Mouse (Mus musculus) midbrain, embryonic 13.5 days (tissue): ENCODE measurements at regions not wholly inside any gene's neighbourhood (a gene's known extent, or its start where the extent isn't known, plus 50 kb on each side); places are given as distances from the start of the nearest gene placed in this dataset.

ENCODE experiments used
- ATAC-seq: fragments of 200-750 bp; cut with Nextera tagmentation; 2 replicates; pipeline ENCODE4 v1.8.0; 2017; ENCODE audit warnings: mild to moderate bottlenecking, moderate TSS enrichment, moderate library complexity
- H3K27ac ChIP-seq: fragments of 300-500 bp; sonication (generic); 2 replicates; pipeline ENCODE4 v1.5.1; 2015; ENCODE audit warnings: inconsistent platforms, mild to moderate bottlenecking, moderate library complexity
- H3K27me3 ChIP-seq: fragments of 300-500 bp; sonication (generic); 2 replicates; pipeline ENCODE4 v1.6.1; 2015; ENCODE audit warnings: mild to moderate bottlenecking, inconsistent platforms
- H3K36me3 ChIP-seq: fragments of 300-500 bp; sonication (generic); 2 replicates; pipeline ENCODE4 v1.6.1; 2015; ENCODE audit warnings: mild to moderate bottlenecking, inconsistent platforms
- H3K4me1 ChIP-seq: fragments of 300-500 bp; sonication (generic); replicated peaks from 2 replicates; pipeline ENCODE4 v1.6.1; 2015; ENCODE audit warnings: inconsistent platforms
- H3K4me2 ChIP-seq: fragments of 300-500 bp; sonication (generic); replicated peaks from 2 replicates; pipeline ENCODE4 v1.6.1; 2015; ENCODE audit warnings: moderate library complexity, mild to moderate bottlenecking, inconsistent platforms
- H3K4me3 ChIP-seq: fragments of 300-500 bp; sonication (generic); replicated peaks from 2 replicates; pipeline ENCODE4 v1.5.1; 2015; ENCODE audit warnings: mild to moderate bottlenecking, inconsistent platforms
- H3K9ac ChIP-seq: fragments of 300-500 bp; sonication (generic); replicated peaks from 2 replicates; pipeline ENCODE4 v1.6.1; 2015; ENCODE audit warnings: mild to moderate bottlenecking, inconsistent platforms
- H3K9me3 ChIP-seq: fragments of 300-500 bp; sonication (generic); 2 replicates; pipeline ENCODE4 v1.6.1; 2016; ENCODE audit warnings: mild to moderate bottlenecking, inconsistent platforms
- WGBS: fragments of 180-500 bp; shearing (Covaris S2); methylation state at CpG from one replicate; pipeline ENCODE4 v1.1.7; 2015; 5-methylcytosine and 5-hydroxymethylcytosine counted together

DNA sequence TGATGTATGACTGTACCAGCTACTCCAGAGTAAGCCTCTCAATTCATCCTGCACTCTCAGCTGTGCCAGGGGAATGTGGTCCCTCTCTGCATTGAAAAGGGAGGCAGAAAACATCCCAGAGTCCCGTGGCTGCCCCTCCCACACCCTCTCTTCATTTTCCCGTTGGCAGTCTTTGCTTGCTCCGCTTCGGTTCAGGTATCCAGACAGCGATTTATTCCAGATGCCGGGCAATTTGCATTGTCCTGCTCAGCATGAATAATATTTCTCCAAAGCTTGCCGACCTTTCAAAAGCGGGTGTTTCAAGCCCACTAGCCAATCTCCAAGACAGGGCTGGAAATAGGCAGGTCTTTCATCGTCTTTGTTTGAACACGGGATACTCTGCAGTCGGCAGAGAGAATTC, 220.5 kb upstream of the Ntm start:
- Histone ChIP-seq H3K9ac (no peak overlapping the region), H3K4me1 (peaks cover 15% of the 10 kb centered on the region), H3K4me2 (no peak overlapping the region), H3K9me3 (no peaks in the 10 kb centered on the region), H3K27ac (no peak overlapping the region), H3K27me3 (no peaks in the 10 kb centered on the region), H3K4me3 (no peak overlapping the region), H3K36me3 (no peaks in the 10 kb centered on the region)
- 73% methylated on average over 11 of the region's 11 CpGs for WGBS
- ATAC-seq: no peak

DNA sequence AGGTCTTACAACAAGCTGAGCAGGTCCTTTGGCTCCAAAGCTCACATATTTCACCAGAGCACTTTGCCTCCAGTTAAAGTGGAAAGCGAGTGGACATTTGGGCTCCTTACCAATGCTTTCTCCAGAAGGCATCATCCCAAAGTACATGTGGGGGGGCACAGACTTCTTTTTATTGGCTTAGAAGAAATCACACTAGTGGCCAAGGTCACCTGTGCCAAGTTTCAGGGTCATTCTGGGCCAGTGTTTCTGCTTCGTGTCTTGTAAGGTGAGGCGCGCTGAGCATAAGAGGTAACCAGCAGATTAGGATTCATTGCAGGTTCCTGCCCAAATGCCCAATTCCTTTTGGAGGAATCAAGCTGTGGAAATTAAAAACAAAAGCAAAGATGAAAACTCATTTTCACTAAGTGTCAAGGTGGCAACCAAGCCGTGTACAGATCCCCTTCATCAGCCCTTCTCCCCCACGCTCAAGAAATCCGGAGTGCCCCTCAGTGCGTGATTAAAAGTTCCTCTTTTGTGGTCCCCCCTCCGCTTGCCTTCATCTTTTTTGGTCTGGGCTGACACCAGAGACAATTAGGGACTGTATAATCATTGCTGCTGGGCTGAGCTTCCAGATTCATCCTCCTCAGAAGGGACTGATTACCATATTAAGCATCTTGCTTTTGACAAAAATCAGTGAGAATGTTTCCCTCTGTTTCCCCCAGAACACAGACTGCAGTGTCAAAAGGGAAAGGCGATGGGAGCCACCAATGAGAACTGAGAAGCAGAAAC, 222.2 kb upstream of the Ntm start:
- no peak for ATAC-seq
- Histone ChIP-seq H3K4me2 (no peak overlapping the region), H3K36me3 (no peaks in the 10 kb centered on the region), H3K27me3 (no peaks in the 10 kb centered on the region), H3K27ac (no peak overlapping the region), H3K9ac (no peak overlapping the region), H3K9me3 (no peaks in the 10 kb centered on the region), H3K4me3 (no peak overlapping the region), H3K4me1 (peaks cover 15% of the 10 kb centered on the region)
- 61% methylated on average over 10 of the region's 10 CpGs for WGBS

DNA sequence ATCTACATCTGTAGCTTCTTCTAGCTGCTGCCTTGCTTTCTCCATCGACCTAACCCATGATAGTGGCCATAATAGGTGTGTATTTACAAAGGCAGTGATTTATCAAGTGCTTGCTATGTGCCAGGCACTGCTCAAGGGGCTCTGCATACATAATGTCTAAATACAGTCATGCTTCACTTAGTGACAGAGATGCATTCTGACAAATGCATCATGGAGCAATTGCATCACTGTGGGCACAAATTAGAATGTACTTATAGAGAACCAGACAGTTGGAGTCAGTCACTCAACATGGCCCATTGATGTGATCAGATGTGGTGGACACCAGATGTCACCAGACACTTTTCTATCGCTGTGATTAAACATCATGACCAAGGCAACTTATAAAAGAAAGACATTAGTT, 223.3 kb upstream of the Ntm start:
- 78% methylated on average over 2 of the region's 2 CpGs for WGBS
- H3K9ac ChIP-seq: no peak overlapping the region
- no peaks in the 10 kb centered on the region for H3K9me3 ChIP-seq
- no peak overlapping the region for H3K4me3 ChIP-seq
- no peak overlapping the region for H3K4me2 ChIP-seq
- H3K36me3 ChIP-seq: no peaks in the 10 kb centered on the region
- H3K27ac ChIP-seq: no peak overlapping the region
- H3K4me1 ChIP-seq: peaks cover 15% of the 10 kb centered on the region
- no peaks in the 10 kb centered on the region for H3K27me3 ChIP-seq
- no peak for ATAC-seq

DNA sequence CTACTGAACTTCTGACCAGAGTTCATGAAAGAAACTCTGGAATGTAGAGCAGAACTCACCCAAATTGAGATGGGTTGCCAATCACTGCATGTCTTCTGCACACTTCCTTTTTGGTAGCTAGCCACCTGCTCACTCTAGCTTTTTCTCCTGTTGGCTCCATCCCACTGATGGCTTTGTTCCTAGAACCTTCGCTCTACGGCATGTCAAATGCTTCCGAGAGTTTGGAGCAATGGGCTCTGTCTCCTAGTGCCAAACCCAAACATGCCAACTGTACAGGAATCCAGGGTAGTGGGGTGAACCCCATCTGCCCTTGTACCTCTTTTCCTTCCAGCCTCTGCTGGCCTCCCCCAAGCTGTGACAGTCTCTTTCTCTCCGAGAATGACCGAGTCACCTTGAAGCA, 227.1 kb upstream of the Ntm start:
- H3K36me3 ChIP-seq: no peaks in the 10 kb centered on the region
- no peak overlapping the region for H3K9ac ChIP-seq
- H3K4me2 ChIP-seq: no peak overlapping the region
- peaks cover 10% of the 10 kb centered on the region for H3K4me1 ChIP-seq
- 97% methylated on average over 5 of the region's 5 CpGs for WGBS
- no peaks in the 10 kb centered on the region for H3K27me3 ChIP-seq
- no peak for ATAC-seq
- H3K27ac ChIP-seq: no peak overlapping the region
- H3K4me3 ChIP-seq: no peak overlapping the region
- H3K9me3 ChIP-seq: no peaks in the 10 kb centered on the region

DNA sequence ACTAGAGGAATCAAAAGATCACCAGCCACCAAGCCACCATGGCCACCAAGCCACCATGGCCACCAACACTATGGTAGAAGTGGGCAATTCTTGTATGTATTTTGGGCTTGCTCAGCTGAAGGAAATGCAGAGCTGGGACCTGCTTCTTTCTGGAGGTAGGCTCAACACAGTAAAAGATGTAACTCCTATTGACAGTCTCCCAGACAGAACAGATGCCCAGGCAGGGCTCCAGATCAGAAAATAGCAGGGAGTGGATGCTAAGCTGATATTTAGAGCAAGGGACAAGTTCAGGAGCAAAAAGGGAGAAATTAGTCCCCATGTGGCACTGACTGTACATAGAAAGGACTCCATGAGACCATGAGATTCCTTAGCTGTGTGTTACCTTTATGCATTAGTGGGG, 228.2 kb upstream of the Ntm start:
- H3K9ac ChIP-seq: no peak overlapping the region
- no peak overlapping the region for H3K27ac ChIP-seq
- ATAC-seq: no peak
- H3K4me3 ChIP-seq: no peak overlapping the region
- H3K27me3 ChIP-seq: no peaks in the 10 kb centered on the region
- no peaks in the 10 kb centered on the region for H3K36me3 ChIP-seq
- H3K9me3 ChIP-seq: no peaks in the 10 kb centered on the region
- H3K4me2 ChIP-seq: no peak overlapping the region
- no peaks in the 10 kb centered on the region for H3K4me1 ChIP-seq

DNA sequence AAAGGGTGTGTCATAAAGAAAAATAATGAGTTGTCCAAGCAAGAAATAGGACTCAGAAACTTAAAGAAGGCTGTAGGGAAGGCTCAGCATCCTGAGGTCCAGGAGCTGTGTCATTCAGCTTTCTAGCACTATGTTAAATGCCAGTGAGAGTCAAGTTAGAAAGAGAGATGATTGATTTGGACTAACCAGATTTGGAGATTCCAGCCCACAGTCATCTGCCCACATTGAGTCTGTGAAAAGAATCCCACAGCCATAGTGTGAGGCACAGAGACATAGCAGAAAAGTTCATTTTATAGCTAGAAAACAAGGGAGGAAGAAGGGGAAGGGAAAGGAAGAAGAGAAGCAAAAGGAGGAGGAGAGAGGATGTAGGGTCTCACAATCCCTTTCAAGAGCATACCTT, 229.0 kb upstream of the Ntm start:
- Histone ChIP-seq H3K9me3 (no peaks in the 10 kb centered on the region), H3K27ac (no peak overlapping the region), H3K4me1 (no peaks in the 10 kb centered on the region), H3K9ac (no peak overlapping the region), H3K4me3 (no peak overlapping the region), H3K36me3 (no peaks in the 10 kb centered on the region), H3K4me2 (no peak overlapping the region), H3K27me3 (no peaks in the 10 kb centered on the region)
- no peak for ATAC-seq

DNA sequence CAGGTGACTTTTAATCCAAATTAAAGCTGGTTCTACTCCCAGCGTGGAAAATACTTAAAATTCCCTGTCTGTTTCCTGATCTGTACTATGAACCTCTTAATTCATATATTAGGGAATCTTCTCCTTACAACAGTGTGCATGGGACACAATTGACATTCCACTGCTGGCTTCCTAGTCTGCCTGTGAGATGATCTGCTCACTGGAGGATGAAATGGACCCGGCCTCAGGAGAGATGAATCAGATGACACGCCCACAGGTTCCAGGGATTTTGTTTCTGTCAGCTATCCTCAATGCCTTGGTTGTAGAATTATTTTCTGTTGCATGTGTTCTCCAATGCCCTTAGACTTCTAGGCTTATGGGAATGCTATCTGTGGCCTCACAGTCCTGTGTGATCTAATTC, 231.9 kb upstream of the Ntm start:
- Histone ChIP-seq H3K4me2 (no peak overlapping the region), H3K4me1 (no peaks in the 10 kb centered on the region), H3K9ac (no peak overlapping the region), H3K36me3 (no peaks in the 10 kb centered on the region), H3K27me3 (no peaks in the 10 kb centered on the region), H3K27ac (no peak overlapping the region), H3K4me3 (no peak overlapping the region), H3K9me3 (no peaks in the 10 kb centered on the region)
- ATAC-seq: no peak
- WGBS: 69% methylated on average over 3 of the region's 3 CpGs

DNA sequence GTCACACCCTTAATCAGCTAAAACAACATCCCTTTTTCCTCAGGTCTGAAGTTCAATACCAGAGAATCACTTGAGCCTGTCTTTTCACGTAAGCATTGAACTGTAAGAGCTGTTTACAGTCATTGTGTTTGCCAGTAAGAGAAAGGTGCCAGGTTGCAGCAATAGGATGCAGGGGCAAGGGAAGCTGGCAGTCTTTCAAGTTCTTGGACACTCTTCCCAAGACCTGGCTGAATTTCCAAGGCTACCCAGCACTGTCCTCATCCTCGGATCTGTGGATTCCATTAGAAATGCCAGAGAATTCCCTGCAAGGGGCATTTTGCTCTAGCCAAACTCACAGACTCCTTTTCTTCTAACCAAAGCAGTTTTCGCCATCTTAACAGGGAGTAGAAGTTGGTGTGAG, 224.5 kb upstream of the Snx19 start:
- Histone ChIP-seq H3K27ac (no peak overlapping the region), H3K4me1 (no peaks in the 10 kb centered on the region), H3K36me3 (no peaks in the 10 kb centered on the region), H3K4me3 (no peak overlapping the region), H3K27me3 (no peaks in the 10 kb centered on the region), H3K9ac (no peak overlapping the region), H3K9me3 (no peaks in the 10 kb centered on the region), H3K4me2 (no peak overlapping the region)
- no peak for ATAC-seq
- WGBS: 88% methylated on average over 3 of the region's 3 CpGs

DNA sequence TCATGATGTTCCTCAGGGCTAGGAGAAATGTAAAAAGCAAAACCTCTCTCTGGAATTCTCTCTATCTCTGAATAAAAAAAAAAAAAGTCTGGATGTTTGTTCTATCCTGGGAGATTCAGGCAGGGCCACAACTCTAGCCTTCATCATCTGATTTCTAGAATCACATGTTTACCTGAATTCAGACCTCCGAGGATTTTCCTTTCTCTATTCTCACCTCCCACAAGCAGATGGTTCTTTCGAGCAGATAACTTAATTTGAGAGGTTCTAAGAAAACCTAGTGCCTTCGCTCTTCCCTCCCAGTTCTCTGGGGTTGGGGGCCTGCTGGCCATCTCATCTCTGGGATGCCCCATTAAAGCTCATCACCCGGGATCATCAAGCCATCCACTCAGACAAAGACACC, 219.3 kb upstream of the Snx19 start:
- Histone ChIP-seq H3K36me3 (no peaks in the 10 kb centered on the region), H3K27me3 (no peaks in the 10 kb centered on the region), H3K9ac (no peak overlapping the region), H3K9me3 (no peaks in the 10 kb centered on the region), H3K4me1 (peaks cover 4% of the 10 kb centered on the region; the same call in 1 of the 2 replicates), H3K4me3 (no peak overlapping the region), H3K4me2 (no peak overlapping the region), H3K27ac (no peak overlapping the region)
- 88% methylated on average over 4 of the region's 4 CpGs for WGBS
- ATAC-seq: no peak

DNA sequence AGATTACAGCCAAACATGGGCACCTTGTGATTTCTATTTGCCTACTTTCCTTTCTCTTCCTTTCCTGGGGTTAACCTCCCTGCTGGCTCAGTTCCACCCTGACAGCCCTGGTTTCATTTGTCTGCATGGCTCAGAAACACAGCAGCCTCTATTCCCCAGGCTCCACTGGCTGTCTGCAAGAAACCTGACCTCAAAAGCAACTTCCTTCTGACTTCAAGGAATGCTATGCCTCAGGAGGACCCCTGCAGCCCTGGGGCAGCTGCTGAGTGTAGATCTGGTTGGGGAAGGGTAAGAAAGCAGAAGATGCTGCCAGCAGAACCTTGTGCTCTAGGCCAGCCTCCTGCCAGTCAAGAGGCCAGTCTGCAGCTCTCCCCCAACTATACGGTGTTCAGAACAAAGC, 217.1 kb upstream of the Snx19 start:
- Histone ChIP-seq H3K4me2 (no peak overlapping the region), H3K4me3 (no peak overlapping the region), H3K27ac (peak overlapping the region; percentile 41; the same call in 1 of the 2 replicates), H3K36me3 (no peaks in the 10 kb centered on the region), H3K9ac (no peak overlapping the region), H3K27me3 (no peaks in the 10 kb centered on the region), H3K4me1 (peaks cover 4% of the 10 kb centered on the region; the same call in 1 of the 2 replicates), H3K9me3 (no peaks in the 10 kb centered on the region)
- WGBS: 35% methylated on average over 1 of the region's 1 CpGs
- no peak for ATAC-seq

DNA sequence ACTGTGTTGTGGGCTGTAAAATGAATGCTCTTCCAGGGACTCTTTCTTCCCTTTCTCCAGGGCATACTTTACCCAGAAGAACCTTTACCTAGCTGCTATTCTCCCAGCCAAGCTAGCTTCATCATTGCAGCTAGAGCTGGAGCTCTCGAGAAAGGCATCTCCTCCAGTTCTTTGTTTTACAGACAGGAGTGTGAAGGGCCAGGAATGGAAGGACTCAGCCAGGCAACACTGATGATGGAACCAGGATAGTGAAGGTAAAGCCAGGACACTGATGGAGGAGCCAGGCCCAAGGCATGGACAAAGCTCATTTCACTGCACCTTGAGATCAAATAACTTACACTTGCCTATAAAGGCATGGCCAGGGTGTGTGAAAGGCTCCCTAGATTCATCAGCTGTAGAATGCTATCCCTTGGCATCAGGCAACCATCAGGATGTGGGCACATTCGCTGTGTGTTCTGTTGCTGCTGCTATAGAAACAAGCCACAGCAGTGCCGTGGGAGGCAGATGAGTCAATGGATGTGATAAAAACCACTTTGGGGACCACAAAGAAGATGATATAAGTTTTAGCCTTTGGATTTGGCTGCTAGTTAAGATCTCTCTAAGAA, 214.3 kb upstream of the Snx19 start:
- Histone ChIP-seq H3K4me2 (no peak overlapping the region), H3K4me3 (no peak overlapping the region), H3K27me3 (no peaks in the 10 kb centered on the region), H3K9me3 (no peaks in the 10 kb centered on the region), H3K9ac (no peak overlapping the region), H3K27ac (no peak overlapping the region), H3K36me3 (no peaks in the 10 kb centered on the region), H3K4me1 (peaks cover 4% of the 10 kb centered on the region; the same call in 1 of the 2 replicates)
- no peak for ATAC-seq
- 90% methylated on average over 3 of the region's 3 CpGs for WGBS

DNA sequence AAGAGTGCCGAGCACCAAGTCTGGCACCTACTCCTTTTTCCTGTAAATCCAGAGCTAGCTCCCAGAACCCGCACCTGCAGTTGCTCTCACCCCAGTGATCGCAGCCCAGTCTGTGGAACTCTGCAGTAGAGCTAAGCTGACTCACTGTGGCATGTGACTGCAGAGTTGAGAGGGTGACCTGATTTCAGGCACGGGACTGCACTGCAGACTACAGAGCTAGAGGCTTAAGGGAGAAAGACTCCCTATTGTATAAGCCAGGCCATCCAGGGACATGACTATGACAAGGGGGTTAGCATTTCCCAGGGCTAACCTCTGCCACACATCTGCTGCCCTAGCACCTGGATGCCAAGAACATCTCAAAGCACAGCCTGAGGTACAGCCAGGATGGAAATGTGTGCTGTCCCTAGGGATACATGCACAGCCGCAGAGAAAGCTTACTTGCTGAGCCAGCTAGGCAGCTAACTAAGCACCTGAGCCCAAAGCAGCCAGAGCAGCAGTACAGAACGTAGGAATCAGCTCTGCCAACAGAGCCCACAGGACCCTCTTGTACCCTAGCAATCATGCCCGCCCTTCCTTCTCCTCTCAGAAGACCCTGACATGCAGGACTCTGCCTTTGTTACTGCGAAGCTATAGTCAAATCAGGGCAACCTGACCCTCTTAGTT, 192.3 kb upstream of the Snx19 start:
- no peak overlapping the region for H3K4me2 ChIP-seq
- no peaks in the 10 kb centered on the region for H3K27me3 ChIP-seq
- H3K9me3 ChIP-seq: no peaks in the 10 kb centered on the region
- no peak overlapping the region for H3K9ac ChIP-seq
- peak overlapping the region; percentile 9; the same call in 1 of the 2 replicates for H3K27ac ChIP-seq
- H3K36me3 ChIP-seq: no peaks in the 10 kb centered on the region
- ATAC-seq: 0 out of 2 replicates have a peak, but pooled peaks have one; percentile 37
- H3K4me1 ChIP-seq: peaks cover 12% of the 10 kb centered on the region; the same call in 1 of the 2 replicates
- no peak overlapping the region for H3K4me3 ChIP-seq
- 75% methylated on average over 8 of the region's 8 CpGs for WGBS
